Mouse (Mus musculus) brain, embryonic 14.5 days (tissue): ENCODE data around the gene Cgnl1. TPM values are rescaled to one million over a fixed set of nuclear protein-coding genes. Genes with fewer than 3 reads are reported as not detected.
A peak's percentile ranks its signal among the peaks of the same experiment; 100 is the strongest.

Experiments
- DNase-seq: peaks from one replicate; pipeline ENCODE4 v3.0.0-alpha.2; 2011; ENCODE audit warnings: low read depth
- CTCF ChIP-seq: fragments of 200-500 bp; IDR thresholded peaks from 2 replicates; pipeline ENCODE4 v1.5.1; 2012; ENCODE audit warnings: inconsistent platforms, mild to moderate bottlenecking, moderate library complexity, borderline replicate concordance; ENCODE audit not compliant: insufficient read depth, insufficient read length; ENCODE audit errors: extremely low read depth
- POLR2A ChIP-seq: fragments of 200-500 bp; IDR thresholded peaks from 2 replicates; pipeline ENCODE4 v1.6.1; 2012; ENCODE audit warnings: mild to moderate bottlenecking, inconsistent platforms, borderline replicate concordance; ENCODE audit not compliant: poor library complexity, insufficient read depth, insufficient read length, severe bottlenecking; ENCODE audit errors: extremely low read depth
- polyA plus RNA-seq: library from polyadenylated mRNA; depleted of rRNA; stranded (reverse); fragments of >200 nt; gene quantifications from 2 replicates; pipeline ENCODE4 v1.2.3, GENCODE M21; 2012; rRNA removed

The Cgnl1 gene
- polyA plus RNA-seq: 3.0 and 8.2 TPM in 2 replicates

GRCm38 (mm10) chr9:71770991-71771767 lies at the start of gene Cgnl1:
Cgnl1 (minus strand) TSS chr9:71771602.
- DNase-seq: peak; percentile 60
- no peak for TF ChIP-seq CTCF
- 0 out of 2 replicates have a peak, but pooled peaks have one; percentile 20 for TF ChIP-seq POLR2A

- DNase-seq: no peak
- no peak for TF ChIP-seq CTCF
- TF ChIP-seq POLR2A: no peak
Observed at GRCm38 (mm10) chr9:71818453-71818852, 47.1 kb upstream of the Cgnl1 start.

- DNase-seq: no peak
- TF ChIP-seq CTCF: no peak
- TF ChIP-seq POLR2A: no peak
Observed at GRCm38 (mm10) chr9:71816121-71816520, 44.7 kb upstream of the Cgnl1 start.

- no peak for DNase-seq
Observed at GRCm38 (mm10) chr9:71813565-71813964, 42.2 kb upstream of the Cgnl1 start.

GRCm38 (mm10) chr9:71812914-71813313 lies 41.5 kb upstream of the Cgnl1 start:
- TF ChIP-seq CTCF (no peak), POLR2A (no peak)
- peak; percentile 54 for DNase-seq

More at GRCm38 (mm10) chr9:71813565-71813964, 42.2 kb upstream of the Cgnl1 start:
- TF ChIP-seq POLR2A (no peak), CTCF (no peak)

GRCm38 (mm10) chr9:71812402-71812801 lies 41.0 kb upstream of the Cgnl1 start:
- TF ChIP-seq CTCF: peak; percentile 24; the same call in 1 of the 2 replicates
- no peak for TF ChIP-seq POLR2A
- peak; percentile 19 for DNase-seq

- TF ChIP-seq POLR2A (no peak), CTCF (no peak)
- no peak for DNase-seq
Observed at GRCm38 (mm10) chr9:71811404-71811803, 40.0 kb upstream of the Cgnl1 start.

- DNase-seq: no peak
- TF ChIP-seq POLR2A: no peak
- no peak for TF ChIP-seq CTCF
Observed at GRCm38 (mm10) chr9:71810723-71811122, 39.3 kb upstream of the Cgnl1 start.

GRCm38 (mm10) chr9:71808640-71809254 lies 37.3 kb upstream of the Cgnl1 start:
- DNase-seq: peak; percentile 37
- TF ChIP-seq POLR2A: no peak
- peak; percentile 47; the same call in 1 of the 2 replicates for TF ChIP-seq CTCF

- no peak for TF ChIP-seq POLR2A
- no peak for TF ChIP-seq CTCF
- DNase-seq: no peak
Observed at GRCm38 (mm10) chr9:71807801-71808200, 36.4 kb upstream of the Cgnl1 start.

- peak; percentile 86 for DNase-seq
- TF ChIP-seq CTCF (peak; percentile 85), POLR2A (no peak)
Observed at GRCm38 (mm10) chr9:71806422-71806805, 35.0 kb upstream of the Cgnl1 start.
